Mouse (Mus musculus): ENCODE measurements at regions not wholly inside any gene's neighbourhood (a gene's known extent, or its start where the extent isn't known, plus 50 kb on each side); places are given as distances from the start of the nearest gene placed in this dataset. TPM values are rescaled to one million over a fixed set of nuclear protein-coding genes. Genes with fewer than 3 reads are reported as not detected.

Small RNA genes lying in the stretch of these regions (microRNA-seq; reads per million reads assigned to microRNA genes)
- not detected for gene Gm22234
- not detected for gene Gm25297

All from adrenal gland, postnatal 10 days (tissue).